Mouse (Mus musculus) heart, postnatal 0 days (tissue): ENCODE results near the gene Sardh.

ENCODE experiments used
- CTCF ChIP-seq: IDR thresholded peaks from 2 replicates; pipeline ENCODE4 v1.5.1; 2016; ENCODE audit warnings: antibody characterized with exemption, control low read depth, low read depth
- EP300 ChIP-seq: IDR thresholded peaks from 2 replicates; pipeline ENCODE4 v1.6.1; 2016; ENCODE audit warnings: antibody characterized with exemption, low read depth

DNA sequence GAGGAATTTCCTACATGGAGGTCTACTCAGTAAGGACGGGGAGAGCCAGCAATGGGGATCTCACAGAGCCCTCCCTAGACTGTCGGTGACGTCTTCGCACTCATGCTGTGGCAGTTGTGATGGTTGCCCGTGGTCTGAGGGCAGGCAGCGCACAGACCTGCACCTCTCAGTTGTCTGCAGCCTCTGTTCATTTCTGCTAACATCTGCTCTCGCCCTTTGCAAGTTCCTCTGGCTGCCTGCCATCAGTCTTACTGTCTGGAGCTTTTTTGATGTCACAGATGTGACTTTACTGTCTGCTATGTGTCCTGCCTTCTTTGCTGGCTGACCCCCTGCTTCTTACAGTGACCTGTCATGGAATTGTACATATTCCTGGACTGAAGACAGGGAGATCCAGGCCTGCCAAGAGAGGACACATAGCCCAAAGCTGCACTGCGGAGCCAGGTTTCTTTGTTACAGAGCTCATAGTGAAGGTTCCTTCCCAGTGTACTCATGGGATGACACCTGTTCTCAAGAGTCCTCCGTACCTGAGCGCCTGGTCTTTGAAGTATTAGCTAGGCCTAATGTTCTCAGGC, 72.4 kb downstream of the Sardh start:
- TF ChIP-seq CTCF, result no peak
- no peak for TF ChIP-seq EP300
